Mouse (Mus musculus): ENCODE results near the gene Cyp4f39. TPM values are rescaled to one million over a fixed set of nuclear protein-coding genes. Genes with fewer than 3 reads are reported as not detected.
"Not testable (repeated sequence)": the region's sequence is repeated elsewhere in the genome, so short reads cannot be mapped to it uniquely, and the experiment has no call there.

Gene Cyp4f39
- polyA plus RNA-seq, 1 experiment from 2014 or later = 0.45 TPM

GRCm38 (mm10) chr17:32506729-32507245, 54.3 kb downstream of the Cyp4f39 start:
- H3K9me3 ChIP-seq = no peaks in the 10 kb centered on the region
- peaks cover 21% of the 10 kb centered on the region for H3K4me1 ChIP-seq (replicated peaks)
- 46% methylated on average over 9 of the region's 9 CpGs for WGBS
- H3K4me3 ChIP-seq = peak overlapping the region; percentile 49
- no peaks in the 10 kb centered on the region for H3K27me3 ChIP-seq
- peak; percentile 68 for ATAC-seq (ENCODE audit: low read depth)
- peaks cover 5% of the 10 kb centered on the region; the same call in 1 of the 2 replicates for H3K36me3 ChIP-seq
- H3K27ac ChIP-seq (replicated peaks) = peak overlapping the region; percentile 84
- H3K9ac ChIP-seq = peak overlapping the region; percentile 75
- peak overlapping the region; percentile 85 for H3K4me2 ChIP-seq

GRCm38 (mm10) chr17:32516126-32516525, 63.6 kb downstream of the Cyp4f39 start:
- WGBS = 69% methylated on average over 5 of the region's 5 CpGs
- ATAC-seq (ENCODE audit: low read depth) = no peak
- Histone ChIP-seq H3K9ac (no peak overlapping the region), H3K27me3 (no peaks in the 10 kb centered on the region), H3K9me3 (no peaks in the 10 kb centered on the region), H3K36me3 (peaks cover 11% of the 10 kb centered on the region; the same call in 1 of the 2 replicates), H3K4me2 (no peak overlapping the region), H3K4me3 (no peak overlapping the region), H3K4me1 (replicated peaks) (no peaks in the 10 kb centered on the region), H3K27ac (replicated peaks) (no peak overlapping the region)

- Histone ChIP-seq H3K27ac (replicated peaks) (no peak overlapping the region), H3K9me3 (no peaks in the 10 kb centered on the region), H3K4me1 (replicated peaks) (no peaks in the 10 kb centered on the region), H3K36me3 (peaks cover 51% of the 10 kb centered on the region), H3K4me2 (no peak overlapping the region), H3K4me3 (no peak overlapping the region), H3K9ac (no peak overlapping the region), H3K27me3 (no peaks in the 10 kb centered on the region)
- WGBS = 93% methylated on average over 5 of the region's 5 CpGs
- no peak for ATAC-seq (ENCODE audit: low read depth)
These were observed 69.5 kb downstream of the Cyp4f39 start for GRCm38 (mm10) chr17:32521981-32522380.

- H3K4me3 ChIP-seq = no peak overlapping the region
- H3K4me1 ChIP-seq (replicated peaks) = no peaks in the 10 kb centered on the region
- H3K36me3 ChIP-seq = peaks cover 51% of the 10 kb centered on the region
- no peak for ATAC-seq (ENCODE audit: low read depth)
- H3K27me3 ChIP-seq = no peaks in the 10 kb centered on the region
- H3K9me3 ChIP-seq = no peaks in the 10 kb centered on the region
- H3K9ac ChIP-seq = no peak overlapping the region
- H3K27ac ChIP-seq (replicated peaks) = no peak overlapping the region
- WGBS = 93% methylated on average over 4 of the region's 4 CpGs
- H3K4me2 ChIP-seq = no peak overlapping the region
These were observed 69.9 kb downstream of the Cyp4f39 start for GRCm38 (mm10) chr17:32522386-32522785.

- Histone ChIP-seq H3K9me3 (no peaks in the 10 kb centered on the region), H3K4me3 (no peak overlapping the region), H3K9ac (no peak overlapping the region), H3K4me1 (replicated peaks) (no peaks in the 10 kb centered on the region), H3K27ac (replicated peaks) (no peak overlapping the region), H3K36me3 (peaks cover 49% of the 10 kb centered on the region), H3K4me2 (no peak overlapping the region), H3K27me3 (no peaks in the 10 kb centered on the region)
- 87% methylated on average over 5 of the region's 5 CpGs for WGBS
- ATAC-seq (ENCODE audit: low read depth) = no peak
These were observed 70.3 kb downstream of the Cyp4f39 start for GRCm38 (mm10) chr17:32522816-32523215.

GRCm38 (mm10) chr17:32523895-32524294, 71.4 kb downstream of the Cyp4f39 start:
- Histone ChIP-seq H3K4me3 (no peak overlapping the region), H3K27ac (replicated peaks) (no peak overlapping the region), H3K27me3 (no peaks in the 10 kb centered on the region), H3K9me3 (no peaks in the 10 kb centered on the region), H3K4me1 (replicated peaks) (peaks cover 6% of the 10 kb centered on the region; the same call in 1 of the 2 replicates), H3K4me2 (no peak overlapping the region), H3K36me3 (peaks cover 47% of the 10 kb centered on the region), H3K9ac (no peak overlapping the region)
- no peak for ATAC-seq (ENCODE audit: low read depth)
- 93% methylated on average over 11 of the region's 11 CpGs for WGBS

- H3K36me3 ChIP-seq = peaks cover 40% of the 10 kb centered on the region
- H3K9ac ChIP-seq; H3K27ac ChIP-seq (replicated peaks); H3K9me3 ChIP-seq; ATAC-seq (ENCODE audit: low read depth); H3K4me3 ChIP-seq; H3K4me1 ChIP-seq (replicated peaks); H3K27me3 ChIP-seq; H3K4me2 ChIP-seq: not testable (repeated sequence)
- WGBS = 96% methylated on average over 1 of the region's 1 CpGs
These were observed 73.8 kb downstream of the Cyp4f39 start for GRCm38 (mm10) chr17:32526341-32526740.

GRCm38 (mm10) chr17:32527748-32528147, 75.2 kb downstream of the Cyp4f39 start:
- Histone ChIP-seq H3K4me2 (no peak overlapping the region), H3K9ac (no peak overlapping the region), H3K27ac (replicated peaks) (no peak overlapping the region), H3K9me3 (no peaks in the 10 kb centered on the region), H3K4me3 (no peak overlapping the region), H3K27me3 (no peaks in the 10 kb centered on the region), H3K36me3 (peaks cover 31% of the 10 kb centered on the region), H3K4me1 (replicated peaks) (peaks cover 6% of the 10 kb centered on the region; the same call in 1 of the 2 replicates)
- no peak for ATAC-seq (ENCODE audit: low read depth)
- 87% methylated on average over 11 of the region's 11 CpGs for WGBS

GRCm38 (mm10) chr17:32528408-32529337, 76.2 kb downstream of the Cyp4f39 start:
- Histone ChIP-seq H3K27ac (replicated peaks) (no peak overlapping the region), H3K9ac (peak overlapping the region; percentile 48), H3K4me3 (peak overlapping the region; percentile 21), H3K36me3 (peaks cover 25% of the 10 kb centered on the region), H3K4me2 (peak overlapping the region; percentile 47), H3K4me1 (replicated peaks) (peaks cover 6% of the 10 kb centered on the region; the same call in 1 of the 2 replicates), H3K9me3 (no peaks in the 10 kb centered on the region), H3K27me3 (no peaks in the 10 kb centered on the region)
- 17% methylated on average over 26 of the region's 26 CpGs for WGBS
- ATAC-seq (ENCODE audit: low read depth) = peak; percentile 75

- H3K27me3 ChIP-seq; H3K9me3 ChIP-seq; ATAC-seq (ENCODE audit: low read depth); H3K4me3 ChIP-seq; H3K4me2 ChIP-seq; H3K36me3 ChIP-seq; H3K27ac ChIP-seq (replicated peaks); H3K9ac ChIP-seq: not testable (repeated sequence)
- WGBS = 34% methylated on average over 4 of the region's 4 CpGs
- H3K4me1 ChIP-seq (replicated peaks) = peaks cover 15% of the 10 kb centered on the region
These were observed 79.8 kb downstream of the Cyp4f39 start for GRCm38 (mm10) chr17:32532356-32532755.

- H3K36me3 ChIP-seq = no peaks in the 10 kb centered on the region
- no peaks in the 10 kb centered on the region for H3K9me3 ChIP-seq
- no peak overlapping the region for H3K27ac ChIP-seq (replicated peaks)
- ATAC-seq (ENCODE audit: low read depth) = no peak
- peaks cover 11% of the 10 kb centered on the region for H3K4me1 ChIP-seq (replicated peaks)
- 81% methylated on average over 6 of the region's 6 CpGs for WGBS
- H3K27me3 ChIP-seq = no peaks in the 10 kb centered on the region
- no peak overlapping the region for H3K4me3 ChIP-seq
- H3K9ac ChIP-seq = no peak overlapping the region
- H3K4me2 ChIP-seq = no peak overlapping the region
These were observed 81.5 kb downstream of the Cyp4f39 start for GRCm38 (mm10) chr17:32534068-32534467.

- Histone ChIP-seq H3K4me2 (peak within 1 kb of the TSS; percentile 54), H3K9ac (peak within 1 kb of the TSS; percentile 61), H3K4me3 (peak within 1 kb of the TSS; percentile 42), H3K27ac (replicated peaks) (0 out of 2 replicates have a peak within 1 kb of the TSS, but pooled peaks have one; percentile 10), H3K4me1 (replicated peaks) (peaks cover 11% of the 10 kb centered on the region)
- WGBS = 16% methylated on average over 5 of the region's 5 CpGs
- H3K36me3 ChIP-seq, H3K27me3 ChIP-seq, H3K9me3 ChIP-seq: not testable (repeated sequence)
- peak; percentile 91 for ATAC-seq (ENCODE audit: low read depth)
These were observed 83.7 kb downstream of the Cyp4f39 start, which contains the start of gene Cyp4f16 for GRCm38 (mm10) chr17:32536051-32536866. Gene Cyp4f16, plus strand, starts transcription at chr17:32536558.
